Comparison of ENCODE assay signal across 9 mouse cellular contexts in genomic region chr6:146222403-146223063, GRCm38 (mm10).
DNase-seq lines count a peak whose midpoint lies in the region; ATAC-seq and TF ChIP-seq lines count a peak whose summit lies in the region.
"Had no signal": no experiment of that assay in that cellular context is flagged by ENCODE, and none has a peak within 500 bp of the region (broad histone marks: within the 10 kb centered on the region; RNA-seq: fewer than 3 reads in every experiment).

No protein-coding gene starts in this region.

- no peak for ATAC-seq in kidney, embryonic 16.5 days (ENCODE audit: low FRiP score, low TSS enrichment)
- peak; percentile 16 for ATAC-seq in CD4-positive, CD25-positive, alpha-beta regulatory T cell, adult 4 months
- ATAC-seq in erythroblast, adult 5-6 weeks (replicated peaks; ENCODE audit: low FRiP score, poor library complexity, severe bottlenecking), result peak; percentile 41
- peak; percentile 16; the same call in 1 of the 2 replicates for ATAC-seq in liver, embryonic 14.5 days (ENCODE audit: insufficient read depth)
- ATAC-seq in hindbrain, embryonic 16.5 days, result no peak
- ATAC-seq in activated CD4-positive, CD25-positive, alpha-beta regulatory T cell, adult 4 months, result no peak

- H3K9me3 ChIP-seq in kidney, embryonic 16.5 days (ENCODE audit: low read length), result no peaks in the 10 kb centered on the region
- no peaks in the 10 kb centered on the region for H3K9me3 ChIP-seq in liver, embryonic 14.5 days (ENCODE audit: control insufficient read depth, low read length)
- H3K9me3 ChIP-seq in hindbrain, embryonic 16.5 days (ENCODE audit: control insufficient read depth, low read length), result no peaks in the 10 kb centered on the region
- H3K9me3 ChIP-seq: limb, embryonic 12.5 days had no signal

- DNase-seq in kidney, postnatal 10 days, result no peak
- DNase-seq in liver, embryonic 14.5 days (ENCODE audit: low read depth in 3 of 3, low spot score in 3 of 3), result no peak
- no peak for DNase-seq in gastrocnemius, postnatal 4 days (ENCODE audit: low spot score in 2 of 2)

- H3K4me2 ChIP-seq in kidney, embryonic 16.5 days (replicated peaks; ENCODE audit: low read depth, low read length), result no peak overlapping the region
- H3K4me2 ChIP-seq in liver, embryonic 14.5 days (ENCODE audit: low read depth), result peak overlapping the region; percentile 81
- H3K4me2 ChIP-seq in hindbrain, embryonic 16.5 days (ENCODE audit: low read length), result no peak overlapping the region
- H3K4me2 ChIP-seq: limb, embryonic 12.5 days had no signal

- H3K4me1 ChIP-seq in kidney, embryonic 16.5 days (ENCODE audit: insufficient read depth, low read length), result peaks cover 11% of the 10 kb centered on the region; the same call in 1 of the 2 replicates
- peaks cover 17 to 34% of the 10 kb centered on the region in 2 experiments for H3K4me1 ChIP-seq in liver, embryonic 14.5 days (replicated peaks; ENCODE audit: control insufficient read depth in 2 of 2, insufficient read depth in 2 of 2, low read length in 1 of 2)
- no peaks in the 10 kb centered on the region for H3K4me1 ChIP-seq in hindbrain, embryonic 16.5 days (ENCODE audit: control insufficient read depth, insufficient read depth, low read depth, low read length)

- no peaks in the 10 kb centered on the region; the same call in 1 of the 2 replicates for H3K27me3 ChIP-seq in kidney, embryonic 16.5 days (ENCODE audit: insufficient read depth, low read length)
- H3K27me3 ChIP-seq in liver, embryonic 14.5 days (ENCODE audit: control insufficient read depth, insufficient read depth, low read length), result no peaks in the 10 kb centered on the region
- no peaks in the 10 kb centered on the region for H3K27me3 ChIP-seq in hindbrain, embryonic 16.5 days (replicated peaks; ENCODE audit: control insufficient read depth, insufficient read depth, low read length)
- H3K27me3 ChIP-seq: limb, embryonic 12.5 days had no signal

- no peak overlapping the region for H3K9ac ChIP-seq in kidney, embryonic 16.5 days (replicated peaks; ENCODE audit: low read length)
- H3K9ac ChIP-seq in liver, embryonic 14.5 days (replicated peaks), result peak overlapping the region; percentile 75
- H3K9ac ChIP-seq in hindbrain, embryonic 16.5 days (ENCODE audit: low read depth, low read length), result no peak overlapping the region
- H3K9ac ChIP-seq: limb, embryonic 12.5 days had no signal

- no peaks in the 10 kb centered on the region for H3K36me3 ChIP-seq in kidney, embryonic 16.5 days (ENCODE audit: insufficient read depth, low read length)
- peaks cover 14% of the 10 kb centered on the region; the same call in 1 of the 2 replicates for H3K36me3 ChIP-seq in liver, embryonic 14.5 days (replicated peaks; ENCODE audit: control insufficient read depth, insufficient read depth, low read depth)
- no peaks in the 10 kb centered on the region for H3K36me3 ChIP-seq in hindbrain, embryonic 16.5 days (ENCODE audit: control insufficient read depth, insufficient read depth, low read length)
- H3K36me3 ChIP-seq: limb, embryonic 12.5 days had no signal

- TF ChIP-seq EP300 in liver, embryonic 14.5 days (IDR thresholded peaks at IDR 0.05; ENCODE audit: low read depth), result no peak

- TF ChIP-seq CTCF in liver, embryonic 14.5 days (IDR thresholded peaks at IDR 0.05; ENCODE audit: low read depth), result no peak; the same call in 1 of the 2 replicates

- WGBS in kidney, embryonic 16.5 days, result 56% methylated on average over 8 of the region's 8 CpGs
- WGBS in liver, embryonic 14.5 days (ENCODE audit: insufficient replicate concordance), result 36% methylated on average over 8 of the region's 8 CpGs
- 74% methylated on average over 8 of the region's 8 CpGs for WGBS in hindbrain, embryonic 16.5 days

- no peak overlapping the region for H3K4me3 ChIP-seq in kidney, embryonic 16.5 days (ENCODE audit: low read length)
- peak overlapping the region; percentile 84 to 89 for H3K4me3 ChIP-seq in liver, embryonic 14.5 days (ENCODE audit: insufficient read depth in 1 of 2, low read depth in 2 of 2, low read length in 2 of 2)
- H3K4me3 ChIP-seq in hindbrain, embryonic 16.5 days (ENCODE audit: low read length), result no peak overlapping the region
- H3K4me3 ChIP-seq: limb, embryonic 12.5 days had no signal

- 0 out of 2 replicates have a peak overlapping the region, but pooled peaks have one; percentile 24 for H3K27ac ChIP-seq in kidney, embryonic 16.5 days (ENCODE audit: low read length)
- peak overlapping the region; percentile 60 for H3K27ac ChIP-seq in liver, embryonic 14.5 days
- H3K27ac ChIP-seq in hindbrain, embryonic 16.5 days (ENCODE audit: low read depth, low read length), result no peak overlapping the region

Comparison
In these comparisons a context has a peak if more than half of its experiments do, and no peak if none do; other contexts are left out.
1. ATAC-seq: peak in CD4-positive, CD25-positive, alpha-beta regulatory T cell, adult 4 months (single experiment), erythroblast, adult 5-6 weeks (single experiment) and liver, embryonic 14.5 days (single experiment); none in kidney, embryonic 16.5 days (single experiment), hindbrain, embryonic 16.5 days (single experiment) and activated CD4-positive, CD25-positive, alpha-beta regulatory T cell, adult 4 months (single experiment).
2. H3K4me3 ChIP-seq: peak in liver, embryonic 14.5 days (2 of 2); none in kidney, embryonic 16.5 days (single experiment) and hindbrain, embryonic 16.5 days (single experiment).